Mouse (Mus musculus) right cerebral cortex, postnatal 25 days (tissue): Measurements from ENCODE around the gene Olfr19.
"Not testable (repeated sequence)": the region's sequence is repeated elsewhere in the genome, so short reads cannot be mapped to it uniquely, and the experiment has no call there.

ENCODE experiments used
- DNase-seq: peaks from one replicate; pipeline ENCODE4 v3.0.0; 2022

Olfr19 gene

DNA sequence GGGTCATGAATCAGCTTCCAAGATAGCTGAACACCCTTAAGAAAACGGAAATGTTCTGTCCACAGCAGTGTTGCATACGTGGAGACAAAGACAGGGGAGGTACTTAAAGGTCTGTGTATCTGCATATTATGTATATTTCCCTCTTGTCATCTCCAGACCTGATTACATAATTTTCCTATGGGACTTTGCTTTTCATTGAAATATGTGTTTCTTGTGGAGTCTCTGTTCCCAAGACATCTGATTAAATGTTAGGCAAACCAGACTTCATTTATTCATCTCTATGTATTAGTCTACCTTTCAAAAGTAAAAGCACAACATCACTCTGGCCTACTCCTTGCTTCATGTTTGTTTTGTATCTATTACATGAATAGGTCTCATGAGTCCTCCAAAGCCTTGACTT, at the start of gene Olfr19:
TSS of gene Olfr19 (minus strand) at position 101 of the 400 bp plus-strand sequence.
- DNase-seq = no peak

DNA sequence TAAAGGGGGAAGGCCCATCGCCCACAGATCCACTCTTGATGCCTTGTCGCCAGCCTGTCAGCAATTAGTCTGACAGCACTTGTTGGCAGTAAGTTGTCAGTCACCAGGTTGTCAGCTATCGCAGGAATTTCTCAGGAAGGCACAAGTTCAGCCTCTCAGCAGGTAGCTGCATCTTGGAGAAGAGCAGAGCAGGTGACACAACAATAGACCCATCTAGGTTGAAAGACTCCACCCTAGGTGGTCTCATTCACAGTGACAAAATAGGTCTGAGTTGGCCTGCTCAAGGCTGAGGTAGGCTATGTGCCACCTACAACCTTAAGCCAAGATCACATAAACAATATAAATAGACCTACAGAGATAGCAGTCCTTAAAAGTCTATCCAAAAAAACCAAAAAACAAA, 8.8 kb upstream of the Olfr19 start:
- DNase-seq = no peak

DNA sequence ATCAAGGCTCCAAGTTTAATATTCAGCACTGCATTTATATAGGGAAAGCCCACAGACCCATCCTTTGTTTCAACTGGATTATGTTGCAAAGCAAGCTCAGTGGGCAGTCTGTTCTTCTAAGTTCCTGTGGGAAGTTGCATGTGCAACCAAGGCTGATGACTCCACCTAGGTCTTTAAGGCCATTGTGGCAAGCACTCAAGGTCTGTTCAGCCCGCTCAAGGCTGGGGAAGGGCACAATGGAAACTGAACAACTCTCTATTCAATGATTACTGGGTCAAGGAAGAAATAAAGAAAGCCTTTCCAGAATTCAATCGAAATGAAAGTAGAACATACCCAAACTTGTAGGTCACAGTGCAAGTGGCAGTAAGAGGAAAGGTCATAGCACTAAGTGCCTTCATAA, 7.8 kb upstream of the Olfr19 start:
- no peak for DNase-seq

DNA sequence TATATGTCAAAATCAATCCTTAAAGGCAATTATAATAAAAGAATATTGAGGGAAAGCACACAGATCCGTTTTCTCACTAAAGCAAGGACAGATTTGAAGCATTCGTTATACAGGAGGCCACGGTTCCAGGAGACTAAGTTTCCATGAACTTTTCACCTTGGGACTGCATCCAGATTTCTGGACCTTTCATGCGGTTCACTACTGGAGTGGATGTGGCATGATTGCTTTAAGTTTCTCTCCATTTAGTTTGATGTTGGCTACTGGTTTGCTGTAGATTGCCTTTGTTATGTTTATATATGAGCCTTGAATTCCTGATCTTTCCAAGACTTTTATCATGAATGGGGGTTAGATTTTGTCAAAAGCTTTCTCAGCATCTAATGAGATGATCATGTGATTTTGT, 11.2 kb downstream of the Olfr19 start:
- DNase-seq = no peak

GRCm38 (mm10) chr16:16664516-16664915, 11.7 kb downstream of the Olfr19 start:
- not testable (repeated sequence) for DNase-seq

GRCm38 (mm10) chr16:16645148-16645547, 31.1 kb downstream of the Olfr19 start:
- no peak for DNase-seq

- no peak for DNase-seq
Measured at GRCm38 (mm10) chr16:16633730-16634129, 42.5 kb downstream of the Olfr19 start.
